Mouse (Mus musculus) MEL (cell line): ENCODE measurements around the gene Wdr75. TPM values are rescaled to one million over a fixed set of nuclear protein-coding genes. Genes with fewer than 3 reads are reported as not detected.

Experiments
- DNase-seq: peaks from one replicate; pipeline ENCODE4 v3.0.0; 2011; ENCODE audit warnings: low read depth, low spot score
- H3K27ac ChIP-seq: 2 replicates; pipeline ENCODE4 v1.5.1; 2012; ENCODE audit warnings: low read depth, mild to moderate bottlenecking, control low read depth, low read length, moderate library complexity; ENCODE audit not compliant: control insufficient read depth
- H3K27me3 ChIP-seq, 2 experiments: fragments of 150-350 bp in 1 of 2; sonication (generic) in 1 of 2; 2 replicates each; pipeline ENCODE4 v1.6.1; 2012; ENCODE audit warnings: low read length in 2 of 2, mild to moderate bottlenecking in 2 of 2, improper control_type of control experiment in 1 of 2, moderate library complexity in 1 of 2; ENCODE audit not compliant: insufficient read depth in 2 of 2, control insufficient read depth in 1 of 2
- H3K36me3 ChIP-seq, 2 experiments: 2 replicates each; pipeline ENCODE4 v1.6.1; 2012 to 2014; ENCODE audit warnings: low read length in 2 of 2, improper control_type of control experiment in 1 of 2, inconsistent platforms in 1 of 2, mild to moderate bottlenecking in 1 of 2; ENCODE audit not compliant: insufficient read depth in 2 of 2, control insufficient read depth in 1 of 2
- H3K4me1 ChIP-seq, 2 experiments: fragments of 150-350 bp in 1 of 2; sonication (generic) in 1 of 2; 2 replicates each; pipeline ENCODE4 v1.6.1; 2012; ENCODE audit warnings: low read length in 2 of 2, improper control_type of control experiment in 1 of 2, mild to moderate bottlenecking in 1 of 2; ENCODE audit not compliant: insufficient read depth in 2 of 2, control insufficient read depth in 1 of 2
- H3K4me3 ChIP-seq, 2 experiments: fragments of 150-350 bp in 1 of 2; sonication (generic) in 1 of 2; 2 replicates each; pipeline ENCODE4 v1.5.1; 2012; ENCODE audit warnings: low read depth in 2 of 2, low read length in 2 of 2, mild to moderate bottlenecking in 2 of 2, moderate library complexity in 2 of 2, control low read depth in 1 of 2, improper control_type of control experiment in 1 of 2; ENCODE audit not compliant: control insufficient read depth in 1 of 2, insufficient read depth in 1 of 2
- H3K79me2 ChIP-seq: 2 replicates; pipeline ENCODE4 v1.6.1; 2012; ENCODE audit warnings: mild to moderate bottlenecking, low read length, moderate library complexity; ENCODE audit not compliant: control insufficient read depth, poor library complexity, insufficient read depth
- H3K9ac ChIP-seq: 2 replicates; pipeline ENCODE4 v1.6.1; 2012; ENCODE audit warnings: low read depth, mild to moderate bottlenecking, control low read depth, low read length, moderate library complexity; ENCODE audit not compliant: control insufficient read depth, poor library complexity, severe bottlenecking
- H3K9me3 ChIP-seq: fragments of 150-350 bp; sonication (generic); replicated peaks from 2 replicates; pipeline ENCODE4 v1.6.1; 2012; ENCODE audit warnings: mild to moderate bottlenecking, low read length, improper control_type of control experiment, moderate library complexity; ENCODE audit not compliant: insufficient read depth
- BHLHE40 ChIP-seq: IDR thresholded peaks from 2 replicates; pipeline ENCODE4 v1.6.1; 2012; ENCODE audit warnings: low read depth, mild to moderate bottlenecking, inconsistent platforms, low read length, improper control_type of control experiment, borderline replicate concordance
- CHD1 ChIP-seq: IDR thresholded peaks from 2 replicates; pipeline ENCODE4 v1.6.1; 2012; ENCODE audit warnings: low read depth, mild to moderate bottlenecking, inconsistent platforms, low read length, improper control_type of control experiment
- CHD2 ChIP-seq: IDR thresholded peaks from 2 replicates; pipeline ENCODE4 v1.6.1; 2011; ENCODE audit warnings: low read length, improper control_type of control experiment
- CTCF ChIP-seq, 3 experiments: IDR thresholded peaks in 2 of 3; conservative IDR thresholded peaks in 1 of 3; 2 replicates each; pipeline ENCODE4 v1.5.1; 2011 to 2012; ENCODE audit warnings: low read length in 3 of 3, low read depth in 2 of 3, mild to moderate bottlenecking in 2 of 3, improper control_type of control experiment in 1 of 3, inconsistent platforms in 1 of 3, mixed read lengths in 1 of 3, moderate library complexity in 1 of 3; ENCODE audit not compliant: control insufficient read depth in 1 of 3, insufficient read depth in 1 of 3, poor library complexity in 1 of 3, severe bottlenecking in 1 of 3
- E2F4 ChIP-seq: IDR thresholded peaks from 2 replicates; pipeline ENCODE4 v1.6.1; 2011; ENCODE audit warnings: low read depth, low read length, improper control_type of control experiment, borderline replicate concordance
- ELF1 ChIP-seq: IDR thresholded peaks from 2 replicates; pipeline ENCODE4 v1.6.1; 2014; ENCODE audit warnings: low read depth, mild to moderate bottlenecking, inconsistent platforms, low read length, improper control_type of control experiment, moderate library complexity
- EP300 ChIP-seq, 2 experiments: IDR thresholded peaks; 2 replicates each; pipeline ENCODE4 v1.6.1; 2011; ENCODE audit warnings: improper control_type of control experiment in 2 of 2, low read length in 2 of 2, low read depth in 1 of 2, mild to moderate bottlenecking in 1 of 2
- ETS1 ChIP-seq: IDR thresholded peaks from 2 replicates; pipeline ENCODE4 v1.6.1; 2012; ENCODE audit warnings: low read depth, mild to moderate bottlenecking, inconsistent platforms, low read length, improper control_type of control experiment, moderate library complexity
- GABPA ChIP-seq: IDR thresholded peaks from 2 replicates; pipeline ENCODE4 v1.6.1; 2012; ENCODE audit warnings: low read depth, mild to moderate bottlenecking, inconsistent platforms, low read length, improper control_type of control experiment, moderate library complexity
- GATA1 ChIP-seq: IDR thresholded peaks from 2 replicates; pipeline ENCODE4 v1.6.1; 2011; ENCODE audit warnings: low read depth, low read length, improper control_type of control experiment
- HCFC1 ChIP-seq: IDR thresholded peaks from 2 replicates; pipeline ENCODE4 v1.6.1; 2012; ENCODE audit warnings: low read depth, mild to moderate bottlenecking, inconsistent platforms, low read length, improper control_type of control experiment, moderate library complexity
- JUND ChIP-seq: IDR thresholded peaks from 2 replicates; pipeline ENCODE4 v1.6.1; 2011; ENCODE audit warnings: low read depth, mild to moderate bottlenecking, improper control_type of control experiment, low read length
- KAT2A ChIP-seq: conservative IDR thresholded peaks from 2 replicates; pipeline ENCODE4 v1.6.1; 2012; ENCODE audit warnings: low read depth, low read length, improper control_type of control experiment, inconsistent platforms
- MAFK ChIP-seq: IDR thresholded peaks from 2 replicates; pipeline ENCODE4 v1.6.1; 2011; ENCODE audit warnings: low read depth, mild to moderate bottlenecking, low read length, improper control_type of control experiment, borderline replicate concordance
- MAX ChIP-seq: IDR thresholded peaks from 2 replicates; pipeline ENCODE4 v1.6.1; 2011; ENCODE audit warnings: low read length, improper control_type of control experiment
- MAZ ChIP-seq: IDR thresholded peaks from 2 replicates; pipeline ENCODE4 v1.6.1; 2012; ENCODE audit warnings: low read depth, mild to moderate bottlenecking, inconsistent platforms, low read length, improper control_type of control experiment
- MEF2A ChIP-seq: IDR thresholded peaks from 2 replicates; pipeline ENCODE4 v1.6.1; 2014; ENCODE audit warnings: low read depth, mild to moderate bottlenecking, inconsistent platforms, low read length, improper control_type of control experiment; ENCODE audit not compliant: poor library complexity, insufficient replicate concordance, severe bottlenecking; ENCODE audit errors: extremely low read depth
- MXI1 ChIP-seq: IDR thresholded peaks from 2 replicates; pipeline ENCODE4 v1.6.1; 2011; ENCODE audit warnings: mild to moderate bottlenecking, low read depth, low read length, improper control_type of control experiment
- MYB ChIP-seq: IDR thresholded peaks from 2 replicates; pipeline ENCODE4 v1.6.1; 2011; ENCODE audit warnings: mild to moderate bottlenecking, low read depth, low read length, improper control_type of control experiment
- NELFE ChIP-seq: IDR thresholded peaks from 2 replicates; pipeline ENCODE4 v1.6.1; 2011; ENCODE audit warnings: low read depth, low read length, improper control_type of control experiment
- NRF1 ChIP-seq: IDR thresholded peaks from 2 replicates; pipeline ENCODE4 v1.6.1; 2014; ENCODE audit warnings: low read depth, mild to moderate bottlenecking, inconsistent platforms, low read length, improper control_type of control experiment, moderate library complexity; ENCODE audit not compliant: poor library complexity, insufficient read depth, severe bottlenecking
- POLR2A ChIP-seq, 2 experiments: IDR thresholded peaks; 2 replicates each; pipeline ENCODE4 v1.6.1; 2011 to 2012; ENCODE audit warnings: low read length in 2 of 2, mild to moderate bottlenecking in 2 of 2, control low read depth in 1 of 2, improper control_type of control experiment in 1 of 2, low read depth in 1 of 2, moderate library complexity in 1 of 2; ENCODE audit not compliant: control insufficient read depth in 1 of 2, insufficient read depth in 1 of 2, poor library complexity in 1 of 2
- POLR2AphosphoS2 ChIP-seq: IDR thresholded peaks from 2 replicates; pipeline ENCODE4 v1.6.1; 2011; ENCODE audit warnings: low read length, improper control_type of control experiment
- POLR2AphosphoS5 ChIP-seq: IDR thresholded peaks from 2 replicates; pipeline ENCODE4 v1.6.1; 2012; ENCODE audit warnings: low read depth, borderline replicate concordance, mild to moderate bottlenecking, inconsistent platforms, low read length, moderate library complexity, mixed read lengths
- RAD21 ChIP-seq: IDR thresholded peaks from 2 replicates; pipeline ENCODE4 v1.6.1; 2011; ENCODE audit warnings: mild to moderate bottlenecking, low read depth, low read length, improper control_type of control experiment
- RCOR1 ChIP-seq: IDR thresholded peaks from 2 replicates; pipeline ENCODE4 v1.6.1; 2012; ENCODE audit warnings: low read depth, mild to moderate bottlenecking, inconsistent platforms, low read length, improper control_type of control experiment
- SIN3A ChIP-seq: IDR thresholded peaks from 2 replicates; pipeline ENCODE4 v1.6.1; 2012; ENCODE audit warnings: low read length, improper control_type of control experiment, inconsistent platforms
- SMC3 ChIP-seq: IDR thresholded peaks from 2 replicates; pipeline ENCODE4 v1.6.1; 2011; ENCODE audit warnings: low read depth, low read length, improper control_type of control experiment
- TAL1 ChIP-seq: IDR thresholded peaks from 2 replicates; pipeline ENCODE4 v1.6.1; 2012; ENCODE audit warnings: mild to moderate bottlenecking, inconsistent platforms, low read length, moderate library complexity, mixed read lengths
- TBP ChIP-seq: IDR thresholded peaks from 2 replicates; pipeline ENCODE4 v1.8.0; 2011; ENCODE audit warnings: low read depth, low read length, improper control_type of control experiment
- TCF12 ChIP-seq: IDR thresholded peaks from 2 replicates; pipeline ENCODE4 v1.6.1; 2014; ENCODE audit warnings: low read depth, mild to moderate bottlenecking, inconsistent platforms, low read length, improper control_type of control experiment, moderate library complexity
- UBTF ChIP-seq: IDR thresholded peaks from 2 replicates; pipeline ENCODE4 v1.6.1; 2012; ENCODE audit warnings: low read depth, mild to moderate bottlenecking, inconsistent platforms, low read length, improper control_type of control experiment, moderate library complexity, borderline replicate concordance; ENCODE audit not compliant: insufficient read depth
- USF1 ChIP-seq: IDR thresholded peaks from 2 replicates; pipeline ENCODE4 v1.6.1; 2014; ENCODE audit warnings: low read depth, mild to moderate bottlenecking, inconsistent platforms, low read length, improper control_type of control experiment, moderate library complexity
- USF2 ChIP-seq, 2 experiments: IDR thresholded peaks; 2 replicates each; pipeline ENCODE4 v1.6.1; 2011 to 2012; ENCODE audit warnings: improper control_type of control experiment in 2 of 2, low read length in 2 of 2, borderline replicate concordance in 1 of 2, inconsistent platforms in 1 of 2, low read depth in 1 of 2, mild to moderate bottlenecking in 1 of 2; ENCODE audit not compliant: insufficient read depth in 1 of 2
- ZC3H11A ChIP-seq: IDR thresholded peaks from 2 replicates; pipeline ENCODE4 v1.6.1; 2012; ENCODE audit warnings: low read depth, mild to moderate bottlenecking, inconsistent platforms, low read length, improper control_type of control experiment
- ZKSCAN1 ChIP-seq: IDR thresholded peaks from 2 replicates; pipeline ENCODE4 v1.6.1; 2012; ENCODE audit warnings: low read depth, mild to moderate bottlenecking, inconsistent platforms, low read length, improper control_type of control experiment, moderate library complexity
- ZMIZ1 ChIP-seq: IDR thresholded peaks from 2 replicates; pipeline ENCODE4 v1.6.1; 2012; ENCODE audit warnings: low read depth, mild to moderate bottlenecking, inconsistent platforms, low read length, improper control_type of control experiment, moderate library complexity
- ZNF384 ChIP-seq: IDR thresholded peaks from 2 replicates; pipeline ENCODE4 v1.6.1; 2012; ENCODE audit warnings: low read depth, mild to moderate bottlenecking, inconsistent platforms, low read length, improper control_type of control experiment
- polyA plus RNA-seq, 2 experiments: library from polyadenylated mRNA; stranded (reverse) in 1 of 2; unstranded in 1 of 2; fragments of >175 nt in 1 of 2; fragments of >200 nt in 1 of 2; gene quantifications; 2 replicates each; pipeline versions ENCODE4 v1.2.1 to v1.2.4; 2012; ENCODE audit warnings: low replicate concordance in 2 of 2, low read depth in 1 of 2; ENCODE audit not compliant: insufficient read length in 2 of 2, insufficient read depth in 1 of 2, missing spikeins in 1 of 2
- total RNA-seq: library from RNA; depleted of rRNA; stranded (reverse); fragments of 300-350 nt; gene quantifications from 2 replicates; pipeline ENCODE4 v1.2.3, GENCODE M21; 2012

Gene Wdr75
- total and polyA plus RNA-seq, 3 experiments = 193 to 279 (median 195) TPM

DNA sequence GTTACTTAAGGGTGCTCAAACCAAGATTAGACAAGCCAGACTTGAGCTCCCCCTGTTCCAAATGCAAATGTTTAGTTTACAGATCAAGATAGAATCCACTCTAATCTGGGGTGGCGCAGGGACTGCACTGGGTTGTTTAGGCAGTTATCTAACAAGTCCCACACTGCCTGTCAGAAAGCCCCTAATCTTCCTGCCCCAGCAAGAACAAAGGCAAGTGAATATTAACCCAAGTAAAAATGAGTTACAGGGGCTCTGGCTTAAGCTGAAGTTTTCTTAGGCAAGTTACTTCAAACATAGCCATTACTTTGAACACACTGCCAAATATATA lies 33.5 kb upstream of the Wdr75 start:
- H3K79me2 ChIP-seq = no peaks in the 10 kb centered on the region
- H3K9me3 ChIP-seq = no peaks in the 10 kb centered on the region
- H3K27me3 ChIP-seq = no peaks in the 10 kb centered on the region
- DNase-seq = peak; percentile 80
- peaks cover 7 to 15% of the 10 kb centered on the region in 2 experiments; a peak in 3 of 4 replicates for H3K4me1 ChIP-seq
- peak overlapping the region in 1 of 2 experiments; percentile 26; a peak in 1 of 4 replicates for H3K4me3 ChIP-seq
- no peak overlapping the region for H3K27ac ChIP-seq
- H3K9ac ChIP-seq = no peak overlapping the region
- H3K36me3 ChIP-seq = peaks cover 0 to 21% of the 10 kb centered on the region in 2 experiments; a peak in 2 of 4 replicates
- TF ChIP-seq KAT2A (no peak; the same call in 1 of the 2 replicates), E2F4 (no peak), TAL1 (peak; percentile 65), MEF2A (peak; percentile 41; the same call in 1 of the 2 replicates), ELF1 (no peak), POLR2AphosphoS2 (no peak), ZMIZ1 (no peak), NRF1 (no peak), HCFC1 (no peak), MAFK (peak; percentile 58; the same call in 1 of the 2 replicates), CHD2 (no peak), ZKSCAN1 (no peak), RCOR1 (peak; percentile 88), RAD21 (no peak), JUND (no peak), POLR2A (IDR thresholded peaks at IDR 0.05; ENCODE audit: control insufficient read depth in 1 of 2, insufficient read depth in 1 of 2, low read depth in 1 of 2, low read length in 2 of 2, poor library complexity in 1 of 2) (no peak), BHLHE40 (0 out of 2 replicates have a peak, but pooled peaks have one; percentile 12), POLR2AphosphoS5 (no peak), SIN3A (peak; percentile 19; the same call in 1 of the 2 replicates), TCF12 (peak; percentile 96), TBP (no peak), CTCF (IDR thresholded peaks at IDR 0.05 in 2 of 3, conservative IDR thresholded peaks at IDR 0.05 in 1 of 3; ENCODE audit: control insufficient read depth in 1 of 3, insufficient read depth in 1 of 3, low read depth in 2 of 3, low read length in 3 of 3, poor library complexity in 1 of 3, severe bottlenecking in 1 of 3) (no peak), MAX (no peak), GATA1 (peak; percentile 92), EP300 (IDR thresholded peaks at IDR 0.05; ENCODE audit: low read depth in 1 of 2, low read length in 2 of 2) (peak; percentile 90), CHD1 (no peak), GABPA (no peak), MAZ (0 out of 2 replicates have a peak, but pooled peaks have one; percentile 33), MYB (no peak), NELFE (no peak), USF1 (no peak), SMC3 (no peak), ZNF384 (no peak), MXI1 (peak; percentile 29; the same call in 1 of the 2 replicates), ETS1 (peak; percentile 85), UBTF (no peak), USF2 (IDR thresholded peaks at IDR 0.05; ENCODE audit: borderline replicate concordance in 1 of 2, insufficient read depth in 1 of 2, low read depth in 1 of 2, low read length in 2 of 2) (no peak), ZC3H11A (no peak)
